Mouse (Mus musculus) lung, embryonic 14.5 days (tissue): ENCODE data around the gene Carmil2. TPM values are rescaled to one million over a fixed set of nuclear protein-coding genes. Genes with fewer than 3 reads are reported as not detected.

Experiments used
- ATAC-seq: fragments of 200-750 bp; cut with Nextera tagmentation; 2 replicates; pipeline ENCODE4 v1.8.0; 2017; ENCODE audit warnings: mild to moderate bottlenecking, moderate TSS enrichment, moderate library complexity; ENCODE audit not compliant: insufficient read depth
- DNase-seq: peaks from one replicate; pipeline ENCODE4 v3.0.0-alpha.2; 2015
- H3K27ac ChIP-seq: fragments of 300-500 bp; sonication (generic); 2 replicates; pipeline ENCODE4 v1.5.1; 2014; ENCODE audit warnings: low read depth, mild to moderate bottlenecking, moderate library complexity
- H3K27me3 ChIP-seq: fragments of 300-500 bp; sonication (generic); 2 replicates; pipeline ENCODE4 v1.6.1; 2014; ENCODE audit warnings: low read length, control low read depth; ENCODE audit not compliant: insufficient read depth
- H3K36me3 ChIP-seq: fragments of 300-500 bp; sonication (generic); 2 replicates; pipeline ENCODE4 v1.6.1; 2014; ENCODE audit warnings: control low read depth; ENCODE audit not compliant: insufficient read depth
- H3K4me1 ChIP-seq: fragments of 300-500 bp; sonication (generic); 2 replicates; pipeline ENCODE4 v1.6.1; 2014; ENCODE audit warnings: antibody characterized with exemption, control low read depth; ENCODE audit not compliant: insufficient read depth
- H3K4me2 ChIP-seq: fragments of 300-500 bp; sonication (generic); 2 replicates; pipeline ENCODE4 v1.6.1; 2014; ENCODE audit warnings: mild to moderate bottlenecking
- H3K4me3 ChIP-seq: fragments of 300-500 bp; sonication (generic); 2 replicates; pipeline ENCODE4 v1.5.1; 2014; ENCODE audit warnings: low read depth, low read length
- H3K9ac ChIP-seq: fragments of 300-500 bp; sonication (generic); 2 replicates; pipeline ENCODE4 v1.6.1; 2014
- H3K9me3 ChIP-seq: fragments of 300-500 bp; sonication (generic); 2 replicates; pipeline ENCODE4 v1.6.1; 2016; ENCODE audit warnings: low read depth, low read length, control low read depth
- CTCF ChIP-seq: IDR thresholded peaks from 2 replicates; pipeline ENCODE4 v1.5.1; 2016; ENCODE audit warnings: antibody characterized with exemption, low read depth
- WGBS: fragments of 180-500 bp; shearing (Covaris S2); extraction: QIAGEN DNeasy Blood & Tissue Kit; methylation state at CpG from one replicate; pipeline ENCODE4 v1.1.7; 2014; 5-methylcytosine and 5-hydroxymethylcytosine counted together
- polyA plus RNA-seq: library from polyadenylated mRNA; unstranded; fragments of >200 nt; fragmentation: Nextera tagmentation; extraction: Ambion mirVana; gene quantifications from 2 replicates; pipeline ENCODE4 v1.2.1, GENCODE M21; 2014

Gene Carmil2
- polyA plus RNA-seq, 1 experiment from 2014 or later: 1.1 TPM

GRCm38 (mm10) chr8:105702001-105702401 is 15.9 kb downstream of the Carmil2 start:
- no peaks in the 10 kb centered on the region for H3K9me3 ChIP-seq
- H3K27ac ChIP-seq: peak overlapping the region; percentile 59; the same call in 1 of the 2 replicates
- H3K9ac ChIP-seq: peak overlapping the region; percentile 60
- H3K4me2 ChIP-seq: peak overlapping the region; percentile 81
- ATAC-seq: peak; percentile 12; the same call in 1 of the 2 replicates
- H3K4me3 ChIP-seq: peak overlapping the region; percentile 67
- H3K36me3 ChIP-seq: peaks cover 43% of the 10 kb centered on the region
- H3K4me1 ChIP-seq: 0 out of 2 replicates have a peak, but pooled peaks cover 2% of the 10 kb centered on the region
- no peak for TF ChIP-seq CTCF
- WGBS: 36% methylated on average over 18 of the region's 18 CpGs
- no peak for DNase-seq
- no peaks in the 10 kb centered on the region for H3K27me3 ChIP-seq

GRCm38 (mm10) chr8:105702731-105703415 is 16.8 kb downstream of the Carmil2 start:
- peaks cover 6% of the 10 kb centered on the region; the same call in 1 of the 2 replicates for H3K4me1 ChIP-seq
- ATAC-seq (no peak), DNase-seq (no peak)
- peaks cover 36% of the 10 kb centered on the region for H3K36me3 ChIP-seq
- H3K27ac ChIP-seq: no peak overlapping the region
- no peak for TF ChIP-seq CTCF
- H3K4me2 ChIP-seq: no peak overlapping the region
- no peak overlapping the region for H3K4me3 ChIP-seq
- H3K27me3 ChIP-seq: no peaks in the 10 kb centered on the region
- 87% methylated on average over 24 of the region's 24 CpGs for WGBS
- H3K9me3 ChIP-seq: no peaks in the 10 kb centered on the region
- H3K9ac ChIP-seq: no peak overlapping the region

GRCm38 (mm10) chr8:105704146-105704812 is 18.2 kb downstream of the Carmil2 start:
- H3K4me1 ChIP-seq: peaks cover 6% of the 10 kb centered on the region; the same call in 1 of the 2 replicates
- no peaks in the 10 kb centered on the region for H3K27me3 ChIP-seq
- H3K9me3 ChIP-seq: no peaks in the 10 kb centered on the region
- H3K36me3 ChIP-seq: peaks cover 24% of the 10 kb centered on the region
- no peak overlapping the region for H3K4me3 ChIP-seq
- DNase-seq: no peak
- H3K9ac ChIP-seq: no peak overlapping the region
- H3K27ac ChIP-seq: no peak overlapping the region
- H3K4me2 ChIP-seq: no peak overlapping the region
- no peak for TF ChIP-seq CTCF
- no peak for ATAC-seq
- 90% methylated on average over 34 of the region's 34 CpGs for WGBS

GRCm38 (mm10) chr8:105704955-105705354 is 18.9 kb downstream of the Carmil2 start:
- no peak for TF ChIP-seq CTCF
- DNase-seq: no peak
- no peak overlapping the region for H3K9ac ChIP-seq
- no peak overlapping the region for H3K27ac ChIP-seq
- no peak for ATAC-seq
- no peaks in the 10 kb centered on the region for H3K9me3 ChIP-seq
- 88% methylated on average over 6 of the region's 6 CpGs for WGBS
- peaks cover 21% of the 10 kb centered on the region for H3K36me3 ChIP-seq
- no peak overlapping the region for H3K4me2 ChIP-seq
- no peaks in the 10 kb centered on the region for H3K27me3 ChIP-seq
- no peak overlapping the region for H3K4me3 ChIP-seq
- H3K4me1 ChIP-seq: peaks cover 6% of the 10 kb centered on the region; the same call in 1 of the 2 replicates

- no peak for TF ChIP-seq CTCF
- Histone ChIP-seq H3K36me3 (peaks cover 21% of the 10 kb centered on the region), H3K27me3 (no peaks in the 10 kb centered on the region), H3K4me1 (peaks cover 4% of the 10 kb centered on the region; the same call in 1 of the 2 replicates), H3K4me3 (peak overlapping the region; percentile 80; the same call in 1 of the 2 replicates), H3K9me3 (no peaks in the 10 kb centered on the region), H3K27ac (no peak overlapping the region), H3K4me2 (peak overlapping the region; percentile 96), H3K9ac (no peak overlapping the region)
- WGBS: 71% methylated on average over 12 of the region's 12 CpGs
- DNase-seq: no peak
- ATAC-seq: no peak
Observed at GRCm38 (mm10) chr8:105706426-105706825, 20.4 kb downstream of the Carmil2 start.

- DNase-seq (peak; percentile 99), ATAC-seq (peak; percentile 91)
- Histone ChIP-seq H3K4me3 (peak within 1 kb of the TSS; percentile 80), H3K9me3 (no peaks in the 10 kb centered on the region), H3K27me3 (no peaks in the 10 kb centered on the region), H3K9ac (peak within 1 kb of the TSS; percentile 75), H3K4me2 (peak within 1 kb of the TSS; percentile 96), H3K27ac (no peak within 1 kb of the TSS), H3K36me3 (peaks cover 18% of the 10 kb centered on the region), H3K4me1 (peaks cover 4% of the 10 kb centered on the region; the same call in 1 of the 2 replicates)
- WGBS: under 1% methylated on average over 49 of the region's 55 CpGs
- no peak for TF ChIP-seq CTCF
Observed at GRCm38 (mm10) chr8:105707498-105708403, 21.7 kb downstream of the Carmil2 start, which contains the start of the genes 4933405L10Rik and Enkd1. TSS of gene 4933405L10Rik (plus strand) at chr8:105707655. TSS of gene Enkd1 (minus strand) at chr8:105708210.
